8 mouse cellular contexts compared by ENCODE assay signal in genomic region chr3:87886004-87886365, GRCm38 (mm10). TPM values are rescaled to one million over a fixed set of nuclear protein-coding genes. Genes with fewer than 3 reads are reported as not detected.
DNase-seq lines count a peak whose midpoint lies in the region; ATAC-seq and TF ChIP-seq lines count a peak whose summit lies in the region.

No protein-coding gene starts in this region.

- no peak overlapping the region for H3K27ac ChIP-seq in kidney, postnatal 0 days
- 0 out of 2 replicates have a peak overlapping the region, but pooled peaks have one; percentile 34 for H3K27ac ChIP-seq in embryonic facial prominence, embryonic 15.5 days (replicated peaks)
- H3K27ac ChIP-seq in intestine, embryonic 14.5 days (ENCODE audit: low read depth) = no peak overlapping the region
- peak overlapping the region; percentile 96 for H3K27ac ChIP-seq in midbrain, embryonic 10.5 days (replicated peaks)

- intact Hi-C loops in left cerebral cortex, postnatal 36 days (cut with DNase I) = no loop called here

- TF ChIP-seq CTCF in kidney, postnatal 0 days (IDR thresholded peaks at IDR 0.05; ENCODE audit: low read depth) = no peak
- TF ChIP-seq CTCF in Patski (IDR thresholded peaks at IDR 0.05) = no peak

- no peaks in the 10 kb centered on the region for H3K27me3 ChIP-seq in kidney, postnatal 0 days (ENCODE audit: insufficient read depth, low read length)
- no peaks in the 10 kb centered on the region for H3K27me3 ChIP-seq in Patski
- H3K27me3 ChIP-seq in embryonic facial prominence, embryonic 15.5 days = no peaks in the 10 kb centered on the region
- no peaks in the 10 kb centered on the region for H3K27me3 ChIP-seq in intestine, embryonic 14.5 days (replicated peaks; ENCODE audit: control insufficient read depth, insufficient read depth, low read length)
- no peaks in the 10 kb centered on the region for H3K27me3 ChIP-seq in midbrain, embryonic 10.5 days (ENCODE audit: low read depth, poor library complexity, severe bottlenecking)

- H3K9ac ChIP-seq in kidney, postnatal 0 days (ENCODE audit: low read depth, low read length) = peak overlapping the region; percentile 23; the same call in 1 of the 2 replicates
- H3K9ac ChIP-seq in embryonic facial prominence, embryonic 15.5 days = peak overlapping the region; percentile 35
- peak overlapping the region; percentile 51 for H3K9ac ChIP-seq in intestine, embryonic 14.5 days (ENCODE audit: low read length)

- no peak for DNase-seq in kidney, postnatal 0 days (ENCODE audit: low spot score)
- DNase-seq in kidney, postnatal 36 days = no peak
- no peak for DNase-seq in Patski (ENCODE audit: low read depth, low spot score)
- DNase-seq in intestine, embryonic 14.5 days (ENCODE audit: low spot score) = no peak
- no peak for DNase-seq in midbrain, embryonic 10.5 days (ENCODE audit: low spot score)
- DNase-seq in left cerebral cortex, postnatal 36 days (ENCODE audit: low spot score in 2 of 2) = no peak
- no peak for DNase-seq in c-Kit-positive CD71-positive TER-119-positive erythroid progenitor cells, embryonic 14.5 days (ENCODE audit: low spot score)

- peak overlapping the region; percentile 97 for H3K4me3 ChIP-seq in kidney, postnatal 0 days (replicated peaks; ENCODE audit: low read depth, low read length)
- H3K4me3 ChIP-seq in embryonic facial prominence, embryonic 15.5 days (replicated peaks) = peak overlapping the region; percentile 90
- H3K4me3 ChIP-seq in intestine, embryonic 14.5 days (ENCODE audit: low read depth, low read length) = peak overlapping the region; percentile 91
- peak overlapping the region; percentile 99 for H3K4me3 ChIP-seq in midbrain, embryonic 10.5 days

- H3K36me3 ChIP-seq in kidney, postnatal 0 days (ENCODE audit: insufficient read depth, low read length) = no peaks in the 10 kb centered on the region
- peaks cover 6% of the 10 kb centered on the region; the same call in 1 of the 2 replicates for H3K36me3 ChIP-seq in embryonic facial prominence, embryonic 15.5 days
- H3K36me3 ChIP-seq in intestine, embryonic 14.5 days (ENCODE audit: control insufficient read depth, insufficient read depth, low read length) = peaks cover 8% of the 10 kb centered on the region; the same call in 1 of the 2 replicates
- peaks cover 16% of the 10 kb centered on the region for H3K36me3 ChIP-seq in midbrain, embryonic 10.5 days

- peak overlapping the region; percentile 56 for H3K4me2 ChIP-seq in kidney, postnatal 0 days (ENCODE audit: low read length)
- peak overlapping the region; percentile 54 for H3K4me2 ChIP-seq in embryonic facial prominence, embryonic 15.5 days (replicated peaks)
- peak overlapping the region; percentile 87 for H3K4me2 ChIP-seq in intestine, embryonic 14.5 days (ENCODE audit: low read length)

- POLR2A ChIA-PET in Patski (lab: Charles Lee) = interaction anchor here (0.6 to 2.2 kb wide), 8 partner anchors 20 to 1464 kb away, joined by 3 to 18 read pairs (median 4); partner anchors contain the start of gene Hdgf

- peaks cover 11% of the 10 kb centered on the region; the same call in 1 of the 2 replicates for H3K4me1 ChIP-seq in kidney, postnatal 0 days (replicated peaks; ENCODE audit: insufficient read depth, low read length)
- H3K4me1 ChIP-seq in embryonic facial prominence, embryonic 15.5 days = peaks cover 19% of the 10 kb centered on the region
- H3K4me1 ChIP-seq in intestine, embryonic 14.5 days (replicated peaks; ENCODE audit: control insufficient read depth, insufficient read depth, low read length) = peaks cover 14% of the 10 kb centered on the region; the same call in 1 of the 2 replicates
- H3K4me1 ChIP-seq in midbrain, embryonic 10.5 days = peaks cover 20% of the 10 kb centered on the region

- ATAC-seq in kidney, postnatal 0 days (replicated peaks; ENCODE audit: low FRiP score, low read depth) = no peak; the same call in 1 of the 2 replicates
- peak; percentile 5 for ATAC-seq in Patski
- no peak for ATAC-seq in embryonic facial prominence, embryonic 15.5 days (ENCODE audit: insufficient number of reproducible peaks, low FRiP score, low TSS enrichment, low read depth)
- ATAC-seq in intestine, embryonic 14.5 days (replicated peaks; ENCODE audit: low FRiP score, low TSS enrichment, low read depth) = no peak

- in situ Hi-C loops in Patski (cut with MboI; ENCODE audit: low pct_unique_long_range_greater_than_20kb) = loop anchor here (5.0 kb wide), 1 partner anchor 41 kb away; no protein-coding TSS in a partner anchor

- H3K9me3 ChIP-seq in kidney, postnatal 0 days (replicated peaks; ENCODE audit: low read length) = no peaks in the 10 kb centered on the region
- H3K9me3 ChIP-seq in embryonic facial prominence, embryonic 15.5 days (replicated peaks) = no peaks in the 10 kb centered on the region
- no peaks in the 10 kb centered on the region for H3K9me3 ChIP-seq in intestine, embryonic 14.5 days (ENCODE audit: control insufficient read depth, low read length)
- H3K9me3 ChIP-seq in midbrain, embryonic 10.5 days (replicated peaks) = peaks cover 6% of the 10 kb centered on the region; the same call in 1 of the 2 replicates

- 7% methylated on average over 10 of the region's 10 CpGs for WGBS in kidney, postnatal 0 days
- 8% methylated on average over 10 of the region's 10 CpGs for WGBS in embryonic facial prominence, embryonic 15.5 days
- WGBS in intestine, embryonic 14.5 days = 15% methylated on average over 10 of the region's 10 CpGs
- WGBS in midbrain, embryonic 10.5 days = 13% methylated on average over 10 of the region's 10 CpGs

- CTCF ChIA-PET in Patski (lab: Charles Lee) = interaction anchor here (0.6 to 1.9 kb wide), 6 partner anchors 22 to 101 kb away, joined by 3 to 5 read pairs (median 3); partner anchors contain the start of gene Mrpl24

RNA-seq across cellular contexts. Expression of gene Prcc, which starts 0.6 kb away (rescaled TPM):
- 14.8 and 15.1 TPM in 2 replicates for polyA plus RNA-seq in kidney, postnatal 0 days (2015; fragmentation: Nextera tagmentation; extraction: Ambion mirVana)
- polyA plus RNA-seq in Patski (2021) = 72.2 TPM
- 16.4 and 16.5 TPM in 2 replicates for polyA plus RNA-seq in embryonic facial prominence, embryonic 15.5 days (2015; fragmentation: Nextera tagmentation; extraction: Ambion mirVana)
- 14.3 and 14.7 TPM in 2 replicates for polyA plus RNA-seq in intestine, embryonic 14.5 days (2014; fragmentation: Nextera tagmentation; extraction: Ambion mirVana)
- 18.6 and 19.1 TPM in 2 replicates for polyA plus RNA-seq in midbrain, embryonic 10.5 days (2016; fragmentation: Nextera tagmentation; extraction: Ambion mirVana)
- total RNA-seq in left cerebral cortex, postnatal 36 days (2021) = 10 to 100 TPM; 59.8 to 63.6 TPM

RNA-seq across cellular contexts. Expression of gene Hdgf, which starts 20.1 kb away (rescaled TPM):
- 193 and 200 TPM in 2 replicates for polyA plus RNA-seq in kidney, postnatal 0 days (2015; fragmentation: Nextera tagmentation; extraction: Ambion mirVana)
- polyA plus RNA-seq in Patski (2021) = 503 TPM
- 240 and 246 TPM in 2 replicates for polyA plus RNA-seq in embryonic facial prominence, embryonic 15.5 days (2015; fragmentation: Nextera tagmentation; extraction: Ambion mirVana)
- 167 and 246 TPM in 2 replicates for polyA plus RNA-seq in intestine, embryonic 14.5 days (2014; fragmentation: Nextera tagmentation; extraction: Ambion mirVana)
- polyA plus RNA-seq in midbrain, embryonic 10.5 days (2016; fragmentation: Nextera tagmentation; extraction: Ambion mirVana) = 176 and 213 TPM in 2 replicates
- total RNA-seq in left cerebral cortex, postnatal 36 days (2021) = 100 to 1,000 TPM; 150 to 153 TPM

RNA-seq across cellular contexts. Expression of gene Mrpl24, which starts 33.3 kb away (rescaled TPM):
- polyA plus RNA-seq in kidney, postnatal 0 days (2015; fragmentation: Nextera tagmentation; extraction: Ambion mirVana) = 87.2 and 88.1 TPM in 2 replicates
- 166 TPM for polyA plus RNA-seq in Patski (2021)
- 75.4 and 78.9 TPM in 2 replicates for polyA plus RNA-seq in embryonic facial prominence, embryonic 15.5 days (2015; fragmentation: Nextera tagmentation; extraction: Ambion mirVana)
- polyA plus RNA-seq in intestine, embryonic 14.5 days (2014; fragmentation: Nextera tagmentation; extraction: Ambion mirVana) = 73.3 and 74.2 TPM in 2 replicates
- polyA plus RNA-seq in midbrain, embryonic 10.5 days (2016; fragmentation: Nextera tagmentation; extraction: Ambion mirVana) = 78.3 and 81.6 TPM in 2 replicates
- total RNA-seq in left cerebral cortex, postnatal 36 days (2021) = 10 to 100 TPM; 44.6 to 54.9 TPM

RNA-seq across cellular contexts. Expression of gene Sh2d2a, which starts 39.4 kb away (rescaled TPM):
- polyA plus RNA-seq in kidney, postnatal 0 days (2015; fragmentation: Nextera tagmentation; extraction: Ambion mirVana) = 0.11 TPM in 1 of 2 replicates, not detected in the other
- polyA plus RNA-seq in Patski (2021) = not detected
- 0.07 and 0.12 TPM in 2 replicates for polyA plus RNA-seq in embryonic facial prominence, embryonic 15.5 days (2015; fragmentation: Nextera tagmentation; extraction: Ambion mirVana)
- polyA plus RNA-seq in intestine, embryonic 14.5 days (2014; fragmentation: Nextera tagmentation; extraction: Ambion mirVana) = 0.16 and 0.28 TPM in 2 replicates
- polyA plus RNA-seq in midbrain, embryonic 10.5 days (2016; fragmentation: Nextera tagmentation; extraction: Ambion mirVana) = 0.06 and 0.11 TPM in 2 replicates
- not detected for total RNA-seq in left cerebral cortex, postnatal 36 days (2021)

RNA-seq across cellular contexts. Expression of gene Isg20l2, which starts 44.1 kb away (rescaled TPM):
- polyA plus RNA-seq in kidney, postnatal 0 days (2015; fragmentation: Nextera tagmentation; extraction: Ambion mirVana) = 40.4 and 42.1 TPM in 2 replicates
- 38.5 TPM for polyA plus RNA-seq in Patski (2021)
- polyA plus RNA-seq in embryonic facial prominence, embryonic 15.5 days (2015; fragmentation: Nextera tagmentation; extraction: Ambion mirVana) = 54.5 and 56.2 TPM in 2 replicates
- 32.8 and 35.9 TPM in 2 replicates for polyA plus RNA-seq in intestine, embryonic 14.5 days (2014; fragmentation: Nextera tagmentation; extraction: Ambion mirVana)
- 81.6 and 81.9 TPM in 2 replicates for polyA plus RNA-seq in midbrain, embryonic 10.5 days (2016; fragmentation: Nextera tagmentation; extraction: Ambion mirVana)
- 10 to 100 TPM; 12.9 to 14.3 TPM for total RNA-seq in left cerebral cortex, postnatal 36 days (2021)

Comparison
In these comparisons a context has a peak if more than half of its experiments do, and no peak if none do; other contexts are left out.
1. H3K27ac ChIP-seq: peak in embryonic facial prominence, embryonic 15.5 days (single experiment) and midbrain, embryonic 10.5 days (single experiment); none in kidney, postnatal 0 days (single experiment) and intestine, embryonic 14.5 days (single experiment).
2. Peak in every context shown above with its lines, with median percentiles within 50 percentile points of each other: H3K4me2 ChIP-seq, H3K4me3 ChIP-seq and H3K9ac ChIP-seq.